Mouse (Mus musculus) neural tube, embryonic 13.5 days (tissue): ENCODE data around the gene Dqx1. TPM values are rescaled to one million over a fixed set of nuclear protein-coding genes. Genes with fewer than 3 reads are reported as not detected.

Source experiments
- ATAC-seq: fragments of 200-750 bp; cut with Nextera tagmentation; 2 replicates; pipeline ENCODE4 v1.8.0; 2017; ENCODE audit warnings: low read depth, mild to moderate bottlenecking, moderate TSS enrichment, moderate library complexity
- H3K27ac ChIP-seq: fragments of 300-500 bp; sonication (generic); replicated peaks from 2 replicates; pipeline ENCODE4 v1.5.1; 2015; ENCODE audit warnings: moderate library complexity, mild to moderate bottlenecking, inconsistent platforms
- H3K27me3 ChIP-seq: fragments of 300-500 bp; sonication (generic); 2 replicates; pipeline ENCODE4 v1.6.1; 2015; ENCODE audit warnings: mild to moderate bottlenecking, inconsistent platforms
- H3K36me3 ChIP-seq: fragments of 300-500 bp; sonication (generic); 2 replicates; pipeline ENCODE4 v1.6.1; 2015; ENCODE audit warnings: mild to moderate bottlenecking, inconsistent platforms
- H3K4me1 ChIP-seq: fragments of 300-500 bp; sonication (generic); replicated peaks from 2 replicates; pipeline ENCODE4 v1.6.1; 2015; ENCODE audit warnings: inconsistent platforms
- H3K4me2 ChIP-seq: fragments of 300-500 bp; sonication (generic); 2 replicates; pipeline ENCODE4 v1.6.1; 2015; ENCODE audit warnings: inconsistent platforms, mild to moderate bottlenecking, moderate library complexity
- H3K4me3 ChIP-seq: fragments of 300-500 bp; sonication (generic); 2 replicates; pipeline ENCODE4 v1.5.1; 2015; ENCODE audit warnings: mild to moderate bottlenecking, inconsistent platforms
- H3K9ac ChIP-seq: fragments of 300-500 bp; sonication (generic); 2 replicates; pipeline ENCODE4 v1.6.1; 2015; ENCODE audit warnings: moderate library complexity, mild to moderate bottlenecking, inconsistent platforms
- H3K9me3 ChIP-seq: fragments of 300-500 bp; sonication (generic); 2 replicates; pipeline ENCODE4 v1.6.1; 2016; ENCODE audit warnings: inconsistent platforms
- WGBS: fragments of 180-500 bp; shearing (Covaris S2); methylation state at CpG from one replicate; pipeline ENCODE4 v1.1.7; 2015; 5-methylcytosine and 5-hydroxymethylcytosine counted together
- polyA plus RNA-seq: library from polyadenylated mRNA; unstranded; fragments of >200 nt; fragmentation: Nextera tagmentation; extraction: Ambion mirVana; gene quantifications from 2 replicates; pipeline ENCODE4 v1.2.1, GENCODE M21; 2015

Gene Dqx1
- polyA plus RNA-seq, 1 experiment from 2014 or later = 1.0 TPM

- Histone ChIP-seq H3K4me1 (peaks cover 36% of the 10 kb centered on the region), H3K36me3 (peaks cover 22% of the 10 kb centered on the region), H3K4me3 (no peak overlapping the region), H3K27ac (no peak overlapping the region), H3K4me2 (no peak overlapping the region), H3K9ac (no peak overlapping the region), H3K27me3 (peaks cover 56% of the 10 kb centered on the region), H3K9me3 (no peaks in the 10 kb centered on the region)
- ATAC-seq = no peak
- WGBS = 94% methylated on average over 5 of the region's 5 CpGs
These were observed 22.6 kb downstream of the Dqx1 start for GRCm38 (mm10) chr6:83080210-83080609.

DNA sequence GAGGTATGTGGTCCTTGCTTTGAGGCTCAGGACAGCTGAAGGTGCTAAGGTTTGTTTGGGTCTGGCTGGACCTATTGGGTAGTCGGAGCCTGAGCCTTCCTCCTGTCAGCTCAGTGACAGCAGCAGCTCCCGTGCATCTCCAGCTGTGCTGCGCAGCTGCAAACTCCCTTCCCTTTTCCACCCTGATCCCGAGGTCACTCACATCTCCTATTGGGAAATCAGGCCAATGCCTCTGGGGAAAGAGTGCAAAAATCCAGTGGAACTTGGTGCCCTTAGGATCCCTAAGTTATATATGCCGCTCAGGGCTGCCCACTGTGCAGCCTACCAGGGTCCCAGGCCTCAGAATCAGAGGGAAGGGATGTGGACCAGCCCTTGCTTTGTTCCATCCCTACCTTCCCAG lies 25.9 kb downstream of the Dqx1 start:
- H3K27ac ChIP-seq = no peak overlapping the region
- H3K27me3 ChIP-seq = peaks cover 68% of the 10 kb centered on the region
- 0 out of 2 replicates have a peak overlapping the region, but pooled peaks have one; percentile 12 for H3K9ac ChIP-seq
- WGBS = 28% methylated on average over 5 of the region's 5 CpGs
- H3K4me3 ChIP-seq = no peak overlapping the region
- H3K36me3 ChIP-seq = peaks cover 22% of the 10 kb centered on the region
- no peak for ATAC-seq
- peaks cover 50% of the 10 kb centered on the region for H3K4me1 ChIP-seq
- no peaks in the 10 kb centered on the region for H3K9me3 ChIP-seq
- H3K4me2 ChIP-seq = no peak overlapping the region

DNA sequence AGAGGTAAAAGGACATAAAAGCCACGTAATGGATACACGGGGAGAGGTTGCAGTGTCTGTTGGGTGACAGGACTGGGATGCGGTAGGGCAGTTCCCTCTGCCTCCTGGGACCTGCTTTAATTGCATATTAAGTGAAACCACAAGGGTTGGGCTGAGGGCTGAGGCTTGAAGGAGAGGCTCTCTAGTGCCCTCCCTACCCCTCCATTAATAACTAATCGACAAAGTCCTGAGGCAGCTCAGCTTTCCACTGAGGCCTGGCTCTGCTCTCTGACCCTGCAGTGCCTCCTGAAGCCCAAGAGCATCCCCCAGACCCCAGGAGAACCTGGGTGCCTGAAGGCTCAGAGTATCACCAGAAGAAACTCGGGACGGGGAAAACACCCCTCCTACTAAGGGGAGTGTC lies 26.8 kb downstream of the Dqx1 start:
- Histone ChIP-seq H3K36me3 (peaks cover 22% of the 10 kb centered on the region), H3K4me2 (no peak overlapping the region), H3K9ac (no peak overlapping the region), H3K27ac (no peak overlapping the region), H3K27me3 (peaks cover 78% of the 10 kb centered on the region), H3K9me3 (no peaks in the 10 kb centered on the region), H3K4me1 (peaks cover 43% of the 10 kb centered on the region), H3K4me3 (no peak overlapping the region)
- 7% methylated on average over 6 of the region's 6 CpGs for WGBS
- no peak for ATAC-seq

DNA sequence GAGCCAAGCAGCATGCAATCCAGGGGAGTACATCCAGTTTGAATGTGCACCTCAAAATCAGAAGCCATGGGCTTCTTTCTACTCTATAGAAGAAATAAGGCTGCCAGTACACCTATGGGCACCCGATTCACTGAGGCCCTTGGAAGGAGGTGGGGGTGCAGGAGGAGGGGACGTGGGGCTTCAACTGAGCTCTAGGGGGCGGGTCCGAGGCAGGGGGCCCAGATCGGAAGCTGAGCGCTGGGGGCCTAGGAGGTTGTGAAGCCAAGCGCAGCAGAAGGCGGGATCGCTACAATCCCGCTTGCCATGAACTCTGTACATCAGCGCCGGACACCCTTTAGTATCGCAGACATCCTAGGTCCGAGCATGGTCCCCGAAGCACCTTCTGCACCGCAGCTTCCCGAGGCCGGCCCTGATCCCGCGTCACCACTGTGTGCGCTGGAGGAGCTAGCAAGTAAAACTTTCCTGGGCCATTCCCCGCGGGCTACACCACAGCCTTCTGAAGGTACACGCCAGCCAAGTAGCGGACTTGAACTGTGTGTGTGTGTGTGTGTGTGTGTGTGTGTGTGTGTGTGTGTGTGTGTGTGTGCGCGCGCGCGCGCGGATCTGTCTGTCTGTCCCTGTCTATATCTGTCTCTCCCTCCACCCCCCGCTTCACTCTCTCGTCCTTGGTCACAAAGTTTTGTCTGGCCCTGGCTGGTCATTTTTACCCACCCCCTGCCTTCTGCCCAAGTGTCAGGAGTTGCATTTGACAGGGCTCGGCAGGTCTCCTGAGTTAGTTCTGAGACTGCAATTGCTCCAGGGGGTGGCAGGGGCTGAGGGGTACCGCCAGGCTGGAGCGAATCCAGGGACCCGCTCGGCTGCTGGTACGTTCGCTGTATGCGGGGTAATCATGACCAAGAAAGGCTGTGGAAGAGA lies 28.7 kb downstream of the Dqx1 start, which contains the start of gene Lbx2:
Lbx2 (plus strand) TSS at position 247 of the 915 bp plus-strand sequence.
- 2% methylated on average over 42 of the region's 42 CpGs for WGBS
- H3K4me2 ChIP-seq = peak within 1 kb of the TSS; percentile 32
- H3K4me3 ChIP-seq = peak within 1 kb of the TSS; percentile 2; the same call in 1 of the 2 replicates

GRCm38 (mm10) chr6:83087205-83087925 lies 29.7 kb downstream of the Dqx1 start:
- no peak for ATAC-seq
- Histone ChIP-seq H3K4me2 (peak overlapping the region; percentile 32), H3K9me3 (no peaks in the 10 kb centered on the region), H3K9ac (no peak overlapping the region), H3K36me3 (peaks cover 2% of the 10 kb centered on the region; the same call in 1 of the 2 replicates), H3K4me1 (peaks cover 38% of the 10 kb centered on the region; the same call in 1 of the 2 replicates), H3K4me3 (peak overlapping the region; percentile 2; the same call in 1 of the 2 replicates), H3K27ac (no peak overlapping the region), H3K27me3 (peaks cover 96% of the 10 kb centered on the region)
- WGBS = 2% methylated on average over 47 of the region's 47 CpGs

More for the DNA sequence above, 28.7 kb downstream of the Dqx1 start, which contains the start of gene Lbx2:
- Histone ChIP-seq H3K9me3 (no peaks in the 10 kb centered on the region), H3K4me1 (peaks cover 38% of the 10 kb centered on the region; the same call in 1 of the 2 replicates), H3K36me3 (peaks cover 11% of the 10 kb centered on the region), H3K9ac (0 out of 2 replicates have a peak within 1 kb of the TSS, but pooled peaks have one; percentile 34), H3K27me3 (peaks cover 96% of the 10 kb centered on the region), H3K27ac (no peak within 1 kb of the TSS)
- ATAC-seq = no peak

GRCm38 (mm10) chr6:83087926-83088260 lies 30.2 kb downstream of the Dqx1 start:
- H3K9ac ChIP-seq = no peak overlapping the region
- H3K9me3 ChIP-seq = no peaks in the 10 kb centered on the region
- peak overlapping the region; percentile 2; the same call in 1 of the 2 replicates for H3K4me3 ChIP-seq
- H3K27ac ChIP-seq = no peak overlapping the region
- peak overlapping the region; percentile 32; the same call in 1 of the 2 replicates for H3K4me2 ChIP-seq
- peaks cover 35% of the 10 kb centered on the region; the same call in 1 of the 2 replicates for H3K4me1 ChIP-seq
- no peak for ATAC-seq
- no peaks in the 10 kb centered on the region for H3K36me3 ChIP-seq
- H3K27me3 ChIP-seq = peaks cover 96% of the 10 kb centered on the region
- WGBS = 10% methylated on average over 9 of the region's 9 CpGs

- 46% methylated on average over 6 of the region's 6 CpGs for WGBS
- Histone ChIP-seq H3K27ac (no peak overlapping the region), H3K36me3 (no peaks in the 10 kb centered on the region), H3K27me3 (peaks cover 54% of the 10 kb centered on the region), H3K4me2 (no peak overlapping the region), H3K9ac (no peak overlapping the region), H3K9me3 (no peaks in the 10 kb centered on the region; the same call in 1 of the 2 replicates), H3K4me1 (peaks cover 7% of the 10 kb centered on the region; the same call in 1 of the 2 replicates), H3K4me3 (no peak overlapping the region)
- ATAC-seq = no peak
These were observed 34.9 kb downstream of the Dqx1 start for GRCm38 (mm10) chr6:83092416-83093127.

- Histone ChIP-seq H3K4me3 (no peak overlapping the region), H3K4me1 (0 out of 2 replicates have a peak, but pooled peaks cover 4% of the 10 kb centered on the region), H3K9ac (no peak overlapping the region), H3K27ac (no peak overlapping the region), H3K36me3 (no peaks in the 10 kb centered on the region), H3K27me3 (peaks cover 31% of the 10 kb centered on the region), H3K4me2 (no peak overlapping the region), H3K9me3 (no peaks in the 10 kb centered on the region; the same call in 1 of the 2 replicates)
- WGBS = 48% methylated on average over 6 of the region's 6 CpGs
- no peak for ATAC-seq
These were observed 38.3 kb downstream of the Dqx1 start for GRCm38 (mm10) chr6:83095968-83096367.

DNA sequence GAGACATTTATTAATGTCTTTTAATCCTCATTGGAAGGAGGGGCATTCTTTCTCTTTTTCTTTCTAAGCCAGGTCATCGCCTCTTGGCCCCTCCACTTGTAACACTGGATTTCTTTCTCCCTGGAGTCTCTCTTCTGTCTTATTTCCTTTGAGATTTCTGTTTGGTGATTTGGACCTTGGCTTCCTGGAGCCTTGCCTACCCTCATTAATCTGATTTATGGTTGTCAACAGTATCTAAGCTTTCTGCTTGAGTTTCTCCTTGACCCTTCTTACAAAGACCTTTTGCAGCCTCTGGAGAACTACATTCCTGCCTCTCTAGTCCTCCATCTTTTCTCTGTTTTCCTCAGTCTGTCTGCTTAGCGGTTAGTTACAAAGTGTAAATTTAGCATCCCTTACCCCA lies 40.8 kb downstream of the Dqx1 start:
- Histone ChIP-seq H3K4me1 (peaks cover 21% of the 10 kb centered on the region), H3K9me3 (no peaks in the 10 kb centered on the region; the same call in 1 of the 2 replicates), H3K9ac (no peak overlapping the region), H3K27ac (no peak overlapping the region), H3K4me3 (no peak overlapping the region), H3K27me3 (0 out of 2 replicates have a peak, but pooled peaks cover 11% of the 10 kb centered on the region), H3K4me2 (no peak overlapping the region), H3K36me3 (no peaks in the 10 kb centered on the region)
- 62% methylated on average over 2 of the region's 2 CpGs for WGBS
- ATAC-seq = no peak

DNA sequence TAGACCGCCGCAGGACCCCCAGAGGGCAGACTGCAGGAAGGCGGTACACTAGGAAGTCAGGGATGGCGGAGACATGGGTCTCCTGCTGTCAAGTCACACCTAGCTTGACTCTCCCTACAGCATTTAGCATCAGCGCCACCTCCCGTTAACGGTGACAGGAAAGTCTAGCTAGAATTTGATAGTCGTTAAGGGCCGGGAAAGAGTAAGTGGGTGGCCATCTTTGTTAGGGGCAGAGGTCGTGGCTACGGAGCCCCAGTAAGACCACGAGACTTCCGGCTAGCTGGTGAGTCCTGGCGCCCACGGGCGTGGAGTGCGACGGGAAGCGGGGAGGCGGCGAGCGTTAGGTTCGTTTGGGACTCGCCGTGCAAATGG lies 43.7 kb downstream of the Dqx1 start, which contains the start of the genes Ccdc142 and Gm42688:
Ccdc142 (plus strand) TSS at position 286 of the 372 bp plus-strand sequence.
Gm42688 (plus strand) TSS at position 302 of the 372 bp plus-strand sequence.
- WGBS = 0% methylated on average over 25 of the region's 25 CpGs

More for the DNA sequence above, 43.7 kb downstream of the Dqx1 start, which contains the start of the genes Ccdc142 and Gm42688:
- Histone ChIP-seq H3K4me3 (peak within 1 kb of the TSS; percentile 79), H3K4me2 (peak within 1 kb of the TSS; percentile 99), H3K27me3 (0 out of 2 replicates have a peak, but pooled peaks cover 11% of the 10 kb centered on the region), H3K27ac (peak within 1 kb of the TSS; percentile 92), H3K9ac (peak within 1 kb of the TSS; percentile 91), H3K36me3 (0 out of 2 replicates have a peak, but pooled peaks cover 6% of the 10 kb centered on the region), H3K4me1 (peaks cover 24% of the 10 kb centered on the region), H3K9me3 (no peaks in the 10 kb centered on the region)
- peak; percentile 87 for ATAC-seq
